Mouse (Mus musculus) erythroblast, embryonic 14.5 days (primary cell): ENCODE results near the gene Cbx6.

Experiments
- GATA1 ChIP-seq: IDR thresholded peaks from 2 replicates; pipeline ENCODE4 v1.6.1; 2012; ENCODE audit warnings: low read length, inconsistent platforms, mixed read lengths
- TAL1 ChIP-seq: IDR thresholded peaks from 3 replicates; pipeline ENCODE4 v1.6.1; 2012; ENCODE audit warnings: low read length, inconsistent platforms, mixed read lengths

DNA sequence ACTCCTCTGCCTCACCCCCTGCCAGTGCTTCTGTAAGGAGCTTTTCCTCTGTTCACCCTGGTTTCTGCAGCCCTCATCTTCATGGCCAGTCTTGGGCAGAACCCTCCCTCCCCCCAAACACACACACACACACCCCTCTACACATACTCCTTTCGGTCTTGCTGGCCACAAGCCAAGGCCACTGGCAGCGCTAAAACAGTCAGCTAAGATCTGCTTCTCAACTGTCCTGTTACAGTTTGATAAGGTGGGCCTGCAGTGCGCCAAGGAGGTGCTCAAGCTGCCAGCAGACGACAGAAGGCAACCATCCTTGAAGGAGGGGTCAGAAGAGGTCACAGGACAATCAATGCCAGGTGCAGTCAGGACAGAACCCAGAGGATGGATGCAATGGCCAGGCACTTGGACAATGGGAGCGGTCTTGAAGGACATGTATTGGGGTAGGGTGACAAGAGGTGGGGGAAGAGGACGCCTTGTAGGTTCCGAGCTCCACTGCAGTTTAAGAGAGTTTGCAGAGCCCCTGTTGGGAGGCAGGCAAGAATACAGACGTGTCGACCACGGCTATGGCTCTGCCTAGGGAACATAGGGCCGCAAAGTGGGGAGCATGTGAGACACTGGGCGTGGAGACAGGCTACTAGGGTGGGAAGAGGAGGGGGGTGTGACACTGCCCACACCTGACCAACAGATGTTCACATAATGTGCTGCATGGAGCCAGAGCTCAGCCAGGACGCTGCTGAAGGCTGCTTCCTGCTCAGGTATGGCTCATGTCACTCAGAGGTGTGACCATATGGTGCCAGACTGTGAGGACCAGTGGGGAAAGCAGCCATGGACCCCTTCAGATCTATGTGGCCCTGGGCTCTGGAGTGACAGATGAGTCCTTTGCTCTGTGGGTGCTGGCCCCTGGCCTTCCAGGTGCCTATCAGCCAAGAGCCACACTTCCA, 12.0 kb downstream of the Cbx6 start:
- TF ChIP-seq TAL1 (no peak), GATA1 (no peak)
